Mouse (Mus musculus) forebrain, embryonic 14.5 days (tissue): Measurements from ENCODE around the gene Cdk5r1. TPM values are rescaled to one million over a fixed set of nuclear protein-coding genes. Genes with fewer than 3 reads are reported as not detected.

Source experiments
- ATAC-seq: fragments of 200-750 bp; cut with Nextera tagmentation; 2 replicates; pipeline ENCODE4 v1.8.0; 2017; ENCODE audit warnings: mild to moderate bottlenecking, moderate library complexity
- DNase-seq: peaks from one replicate; pipeline ENCODE4 v3.0.0-alpha.2; 2015; ENCODE audit warnings: low spot score
- H3K27ac ChIP-seq: fragments of 300-500 bp; sonication (generic); 2 replicates; pipeline ENCODE4 v1.5.1; 2014; ENCODE audit warnings: low read depth, mild to moderate bottlenecking, control low read depth, low read length, moderate library complexity
- H3K27me3 ChIP-seq: fragments of 300-500 bp; sonication (generic); replicated peaks from 2 replicates; pipeline ENCODE4 v1.6.1; 2014; ENCODE audit warnings: low read length, control low read depth, mixed read lengths; ENCODE audit not compliant: control insufficient read depth, insufficient read depth
- H3K36me3 ChIP-seq: fragments of 300-500 bp; sonication (generic); 2 replicates; pipeline ENCODE4 v1.6.1; 2014; ENCODE audit warnings: low read length, control low read depth; ENCODE audit not compliant: control insufficient read depth, insufficient read depth
- H3K4me1 ChIP-seq: fragments of 300-500 bp; sonication (generic); 2 replicates; pipeline ENCODE4 v1.6.1; 2014; ENCODE audit warnings: antibody characterized with exemption, low read length, control low read depth; ENCODE audit not compliant: control insufficient read depth, insufficient read depth
- H3K4me2 ChIP-seq: fragments of 300-500 bp; sonication (generic); 2 replicates; pipeline ENCODE4 v1.6.1; 2014; ENCODE audit warnings: mild to moderate bottlenecking, control low read depth, low read length
- H3K4me3 ChIP-seq: fragments of 300-500 bp; sonication (generic); 2 replicates; pipeline ENCODE4 v1.5.1; 2014; ENCODE audit warnings: low read depth, low read length, control low read depth
- H3K9ac ChIP-seq: fragments of 300-500 bp; sonication (generic); 2 replicates; pipeline ENCODE4 v1.6.1; 2014; ENCODE audit warnings: mild to moderate bottlenecking, low read length, control low read depth, moderate library complexity
- H3K9me3 ChIP-seq: fragments of 300-500 bp; sonication (generic); replicated peaks from 2 replicates; pipeline ENCODE4 v1.6.1; 2016; ENCODE audit warnings: low read length, control low read depth, mixed read lengths; ENCODE audit not compliant: control insufficient read depth
- WGBS: fragments of 180-500 bp; shearing (Covaris S2); extraction: QIAGEN DNeasy Blood & Tissue Kit; methylation state at CpG from one replicate; pipeline ENCODE4 v1.1.7; 2014; 5-methylcytosine and 5-hydroxymethylcytosine counted together
- polyA plus RNA-seq: library from polyadenylated mRNA; unstranded; fragments of >200 nt; fragmentation: Nextera tagmentation; extraction: Ambion mirVana; gene quantifications from 2 replicates; pipeline ENCODE4 v1.2.1, GENCODE M21; 2014

The Cdk5r1 gene
- polyA plus RNA-seq, 1 experiment from 2014 or later = 85.8 TPM

DNA sequence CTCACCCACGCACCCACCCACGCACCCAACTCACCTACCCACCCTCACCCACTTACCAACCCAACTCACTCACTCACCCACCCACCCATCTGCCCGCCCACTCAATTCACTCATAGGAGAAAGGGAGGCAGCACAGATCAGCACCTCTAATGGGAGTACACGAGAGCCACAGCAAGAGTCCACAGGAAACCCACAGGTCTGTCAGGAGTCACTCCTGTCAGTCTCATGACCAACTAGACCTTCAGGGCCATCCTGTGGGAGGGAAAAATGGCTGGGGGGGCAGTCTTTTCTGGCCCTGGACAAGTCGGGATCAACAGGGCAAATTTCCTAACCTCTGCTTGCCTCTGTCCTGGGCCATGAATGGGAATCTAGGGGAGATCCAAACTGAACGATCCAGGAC, 31.0 kb downstream of the Cdk5r1 start:
- H3K4me1 ChIP-seq = peaks cover 46% of the 10 kb centered on the region
- no peak overlapping the region for H3K27ac ChIP-seq
- ATAC-seq (no peak), DNase-seq (no peak)
- no peaks in the 10 kb centered on the region for H3K9me3 ChIP-seq
- no peak overlapping the region for H3K4me3 ChIP-seq
- WGBS = 94% methylated on average over 6 of the region's 6 CpGs
- no peak overlapping the region for H3K4me2 ChIP-seq
- H3K27me3 ChIP-seq = no peaks in the 10 kb centered on the region
- H3K36me3 ChIP-seq = no peaks in the 10 kb centered on the region
- no peak overlapping the region for H3K9ac ChIP-seq

DNA sequence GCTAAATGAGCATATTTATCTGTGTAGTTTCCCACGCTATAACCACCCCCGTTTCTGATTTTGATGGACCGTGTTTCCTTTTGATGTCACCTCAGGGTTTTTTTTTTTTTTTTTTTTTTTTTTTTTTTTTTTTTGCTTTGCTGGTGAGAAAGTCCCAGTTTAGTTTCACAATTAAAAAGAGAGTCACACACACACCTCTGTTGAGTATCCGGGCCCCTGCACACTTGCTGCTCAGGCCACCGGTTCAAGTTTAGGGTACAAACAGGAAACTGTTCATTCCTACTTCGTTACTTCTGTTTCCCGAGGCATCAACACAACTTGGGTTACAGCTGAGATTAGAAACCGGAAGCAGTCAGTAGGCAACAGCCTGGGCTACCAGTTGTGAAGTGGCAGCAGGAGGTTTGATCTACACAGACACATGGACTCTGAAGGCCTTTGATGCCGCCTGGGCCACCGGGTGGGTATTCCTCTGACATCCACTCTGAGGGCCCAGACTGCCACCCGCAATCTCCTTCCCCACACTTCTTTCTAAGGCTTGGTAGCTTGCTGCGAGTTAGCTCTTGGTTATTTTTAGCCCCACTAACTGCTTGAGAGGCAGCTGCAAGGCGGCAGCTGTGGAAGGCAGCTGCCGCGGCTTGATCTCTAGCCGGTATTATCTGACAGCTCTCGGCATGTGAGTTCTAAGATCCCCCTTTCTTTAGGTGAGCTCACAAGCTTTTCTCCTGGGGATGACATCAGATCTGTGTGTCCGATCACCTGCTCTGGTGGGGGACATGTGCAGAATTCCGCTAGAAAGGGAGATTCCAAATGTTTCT, 31.7 kb downstream of the Cdk5r1 start:
- Histone ChIP-seq H3K36me3 (no peaks in the 10 kb centered on the region), H3K4me3 (no peak overlapping the region), H3K27me3 (no peaks in the 10 kb centered on the region), H3K27ac (peak overlapping the region; percentile 75), H3K9me3 (no peaks in the 10 kb centered on the region), H3K4me2 (no peak overlapping the region), H3K4me1 (peaks cover 43% of the 10 kb centered on the region), H3K9ac (no peak overlapping the region)
- WGBS = 50% methylated on average over 19 of the region's 19 CpGs
- DNase-seq (peak; percentile 67), ATAC-seq (no peak)

DNA sequence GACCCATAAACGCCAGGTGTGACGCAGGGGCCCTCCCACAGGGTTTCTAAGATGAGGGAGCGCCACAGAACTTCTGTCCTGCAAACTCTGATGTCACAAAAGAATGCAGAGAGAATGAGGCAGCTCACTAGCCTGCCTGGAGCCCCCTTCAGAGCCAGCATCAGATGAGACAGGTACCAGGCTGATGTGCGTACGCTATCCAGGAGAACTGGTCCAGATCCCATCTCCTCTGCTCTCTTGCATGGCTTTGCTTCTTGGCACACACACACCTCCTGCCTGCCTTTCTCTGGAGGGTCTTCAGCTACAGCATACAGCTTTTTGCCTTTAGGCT, 32.3 kb downstream of the Cdk5r1 start:
- DNase-seq (no peak), ATAC-seq (no peak)
- Histone ChIP-seq H3K36me3 (no peaks in the 10 kb centered on the region), H3K4me3 (no peak overlapping the region), H3K9me3 (no peaks in the 10 kb centered on the region), H3K27ac (peak overlapping the region; percentile 75), H3K4me1 (peaks cover 45% of the 10 kb centered on the region), H3K4me2 (no peak overlapping the region), H3K9ac (no peak overlapping the region), H3K27me3 (no peaks in the 10 kb centered on the region)
- WGBS = 70% methylated on average over 5 of the region's 5 CpGs

DNA sequence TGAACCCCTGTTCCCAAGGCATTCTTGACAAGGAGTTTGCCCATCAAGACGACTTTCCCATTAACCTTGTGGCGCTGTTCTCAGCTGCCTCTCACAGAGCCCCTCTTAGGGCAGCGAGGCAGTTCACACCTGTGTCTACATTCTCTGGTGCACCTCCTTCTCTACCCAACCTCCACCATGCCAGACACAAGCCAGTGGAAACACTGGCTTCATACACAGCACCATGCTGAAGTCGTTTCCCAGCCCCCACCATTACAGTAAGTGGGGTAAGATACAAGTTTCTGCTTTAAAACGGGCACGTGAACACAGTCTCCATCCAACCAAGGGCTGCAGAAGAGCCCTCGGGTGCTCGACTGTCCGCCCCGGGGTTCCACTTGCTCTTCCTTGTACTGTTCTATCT, 33.3 kb downstream of the Cdk5r1 start:
- 88% methylated on average over 10 of the region's 10 CpGs for WGBS
- Histone ChIP-seq H3K27ac (no peak overlapping the region), H3K36me3 (no peaks in the 10 kb centered on the region), H3K4me1 (peaks cover 42% of the 10 kb centered on the region), H3K9ac (no peak overlapping the region), H3K9me3 (no peaks in the 10 kb centered on the region), H3K4me3 (no peak overlapping the region), H3K27me3 (no peaks in the 10 kb centered on the region), H3K4me2 (no peak overlapping the region)
- ATAC-seq = no peak
- DNase-seq = no peak

DNA sequence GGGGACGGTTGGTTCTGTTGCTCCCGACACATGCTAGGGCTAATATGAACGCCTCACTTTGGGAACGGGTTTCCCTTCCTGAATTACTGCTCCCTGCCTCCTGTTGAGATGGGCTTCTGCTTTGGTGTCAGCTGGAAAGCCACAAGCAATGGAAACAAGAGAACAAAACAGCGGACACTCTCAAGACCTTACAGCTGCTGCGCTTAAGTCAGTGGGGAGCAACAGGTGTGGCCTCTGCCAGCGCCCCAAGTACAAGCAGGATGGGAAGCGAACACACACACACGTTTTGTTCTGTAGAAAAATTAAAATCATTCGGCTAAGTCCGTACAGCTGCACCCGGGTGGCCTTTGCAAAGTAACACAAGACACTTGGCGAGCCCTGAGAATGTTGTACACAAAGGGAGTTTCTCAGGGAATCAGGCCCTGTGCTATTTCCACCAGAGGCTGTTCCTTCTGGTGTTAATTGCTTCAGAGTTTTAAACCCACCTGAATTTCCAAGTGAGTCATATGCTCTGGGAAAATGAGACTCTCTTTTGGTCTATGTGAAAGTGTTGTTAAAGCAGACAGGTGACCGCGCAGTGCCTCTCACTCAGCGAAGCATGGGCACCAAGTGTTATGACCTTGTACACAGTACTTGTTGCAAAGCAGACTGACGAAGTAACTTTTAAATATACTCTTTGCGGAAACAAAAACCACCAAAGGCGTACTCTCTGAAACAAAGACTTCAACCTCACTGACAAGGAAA, 35.7 kb downstream of the Cdk5r1 start:
- H3K9ac ChIP-seq = no peak overlapping the region
- H3K36me3 ChIP-seq = no peaks in the 10 kb centered on the region
- H3K27me3 ChIP-seq = no peaks in the 10 kb centered on the region
- no peak overlapping the region for H3K27ac ChIP-seq
- H3K4me3 ChIP-seq = no peak overlapping the region
- no peak for DNase-seq
- 64% methylated on average over 19 of the region's 19 CpGs for WGBS
- H3K4me1 ChIP-seq = peaks cover 51% of the 10 kb centered on the region
- ATAC-seq = no peak
- no peak overlapping the region for H3K4me2 ChIP-seq
- no peaks in the 10 kb centered on the region for H3K9me3 ChIP-seq

DNA sequence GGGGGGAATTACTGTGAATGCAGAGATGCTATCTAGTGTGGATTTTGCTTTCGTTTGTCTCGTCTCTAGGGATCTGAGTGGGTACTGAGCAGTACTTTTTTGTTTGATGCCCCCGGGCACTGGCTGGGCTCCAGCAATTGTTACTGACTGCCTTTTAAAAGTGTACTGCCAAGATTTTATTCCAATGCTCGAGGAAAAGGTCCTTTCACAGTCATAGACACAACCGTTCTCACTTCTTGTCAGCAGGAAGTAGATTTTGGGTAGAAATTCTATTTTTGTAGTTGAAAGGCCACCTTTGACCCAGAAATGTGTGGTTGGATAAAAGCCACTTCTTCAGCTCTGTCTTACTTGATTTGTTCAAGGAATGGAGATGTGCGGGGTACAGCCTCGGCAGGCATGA, 37.0 kb downstream of the Cdk5r1 start:
- Histone ChIP-seq H3K9me3 (no peaks in the 10 kb centered on the region), H3K9ac (no peak overlapping the region), H3K36me3 (no peaks in the 10 kb centered on the region), H3K27ac (no peak overlapping the region), H3K4me1 (peaks cover 58% of the 10 kb centered on the region), H3K27me3 (no peaks in the 10 kb centered on the region), H3K4me2 (no peak overlapping the region), H3K4me3 (no peak overlapping the region)
- 40% methylated on average over 7 of the region's 7 CpGs for WGBS
- ATAC-seq (no peak), DNase-seq (no peak)

DNA sequence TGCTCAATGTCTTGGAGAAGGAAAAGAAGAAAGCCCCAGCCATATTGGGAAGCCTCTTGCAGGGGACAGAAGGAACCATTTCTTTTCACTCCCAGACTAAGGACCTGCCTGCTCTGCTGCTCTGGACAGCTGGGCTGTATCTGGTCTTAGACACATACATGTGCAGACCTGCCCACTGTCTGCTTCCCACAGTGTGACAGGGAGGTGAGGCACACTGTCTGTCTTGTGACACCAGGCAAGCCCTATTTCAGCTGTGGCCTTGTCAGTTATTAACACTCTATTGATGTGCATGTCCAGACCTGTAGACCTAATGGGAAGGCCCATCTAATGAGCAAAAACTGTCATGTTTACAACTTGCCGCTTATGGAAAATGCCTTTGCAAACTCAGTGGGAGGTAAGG, 38.5 kb downstream of the Cdk5r1 start:
- H3K4me1 ChIP-seq = peaks cover 64% of the 10 kb centered on the region
- H3K27me3 ChIP-seq = no peaks in the 10 kb centered on the region
- WGBS = 43% methylated on average over 1 of the region's 1 CpGs
- no peak overlapping the region for H3K4me2 ChIP-seq
- H3K27ac ChIP-seq = peak overlapping the region; percentile 35; the same call in 1 of the 2 replicates
- H3K9ac ChIP-seq = no peak overlapping the region
- no peak overlapping the region for H3K4me3 ChIP-seq
- ATAC-seq (no peak), DNase-seq (no peak)
- H3K9me3 ChIP-seq = no peaks in the 10 kb centered on the region
- no peaks in the 10 kb centered on the region for H3K36me3 ChIP-seq

DNA sequence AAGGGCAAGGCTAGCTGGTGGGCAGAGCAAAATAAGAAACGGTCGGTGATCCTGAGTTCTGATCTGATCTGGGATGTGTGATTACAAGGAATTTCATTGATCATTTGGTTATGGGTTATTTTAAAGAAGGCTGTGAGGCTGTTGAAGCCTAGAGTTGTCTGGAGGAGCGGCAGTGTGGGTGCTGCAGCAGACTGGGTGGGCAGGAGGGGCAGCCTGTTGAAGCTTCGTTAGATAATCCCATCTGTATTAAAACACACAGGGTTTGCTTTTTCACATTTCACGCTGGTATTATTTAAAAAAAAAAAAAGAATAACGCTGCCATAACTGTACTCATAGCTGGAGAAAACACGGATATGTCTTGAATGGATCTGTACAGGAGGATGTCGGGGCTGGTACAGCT, 39.1 kb downstream of the Cdk5r1 start:
- H3K36me3 ChIP-seq = no peaks in the 10 kb centered on the region
- WGBS = 76% methylated on average over 8 of the region's 8 CpGs
- H3K9ac ChIP-seq = no peak overlapping the region; the same call in 1 of the 2 replicates
- peak overlapping the region; percentile 15 for H3K27ac ChIP-seq
- no peak overlapping the region for H3K4me2 ChIP-seq
- peaks cover 64% of the 10 kb centered on the region for H3K4me1 ChIP-seq
- DNase-seq (no peak), ATAC-seq (no peak)
- no peak overlapping the region for H3K4me3 ChIP-seq
- no peaks in the 10 kb centered on the region for H3K27me3 ChIP-seq
- H3K9me3 ChIP-seq = no peaks in the 10 kb centered on the region
